Mouse (Mus musculus) heart, postnatal 36 days (tissue): Measurements from ENCODE around the gene Fem1a. TPM values are rescaled to one million over a fixed set of nuclear protein-coding genes. Genes with fewer than 3 reads are reported as not detected.

ENCODE experiments used
- DNase-seq, 2 experiments: peaks; one replicate each; pipeline ENCODE4 v3.0.0; 2021 to 2022
- intact Hi-C: fragments of 180-260 bp; cut with DNase I; formaldehyde crosslinking; loops from one replicate; pipeline ENCODE4 v1.15.1; 2025
- total RNA-seq, 2 experiments: library from RNA; stranded (reverse); gene quantifications; 2 replicates each; pipeline ENCODE4 v1.2.3; 2021

Gene Fem1a
- 100 to 1,000 TPM; 106 to 111 TPM for total RNA-seq

- intact Hi-C loops, result loop anchor here (5.0 kb wide), 1 partner anchor 144 kb away; no protein-coding TSS in a partner anchor
- peak; percentile 84 to 92 for DNase-seq
These were observed at the start of gene Fem1a for GRCm38 (mm10) chr17:56256239-56256881. TSS of gene Fem1a (plus strand) at chr17:56256810.

GRCm38 (mm10) chr17:56206986-56207674 is 49.5 kb upstream of the Fem1a start:
- intact Hi-C loops, result loop anchor here (2.0 kb wide), 1 partner anchor 20 kb away; no protein-coding TSS in a partner anchor
- DNase-seq, result no peak

- intact Hi-C loops, result loop anchor here (2.0 kb wide), 1 partner anchor 21 kb away; no protein-coding TSS in a partner anchor
- DNase-seq, result no peak
These were observed 48.6 kb upstream of the Fem1a start for GRCm38 (mm10) chr17:56207963-56208530.

- intact Hi-C loops, result no loop called here
- no peak for DNase-seq
These were observed 47.8 kb upstream of the Fem1a start for GRCm38 (mm10) chr17:56208821-56209220.

- DNase-seq, result peak in 1 of 2 experiments; percentile 32
- intact Hi-C loops, result no loop called here
These were observed 45.5 kb upstream of the Fem1a start for GRCm38 (mm10) chr17:56211090-56211489.

GRCm38 (mm10) chr17:56212676-56213075 is 43.9 kb upstream of the Fem1a start:
- intact Hi-C loops, result no loop called here
- no peak for DNase-seq

- intact Hi-C loops, result no loop called here
- no peak for DNase-seq
These were observed 42.4 kb upstream of the Fem1a start for GRCm38 (mm10) chr17:56214229-56214628.

- DNase-seq, result no peak
- intact Hi-C loops, result loop anchor here (2.0 kb wide), 1 partner anchor 55 kb away; the partner anchor contains the start of gene Tnfaip8l1
These were observed 38.9 kb upstream of the Fem1a start for GRCm38 (mm10) chr17:56217670-56218069.

- intact Hi-C loops, result loop anchor here (2.0 kb wide), 1 partner anchor 56 kb away; the partner anchor contains the start of gene Tnfaip8l1
- DNase-seq, result peak; percentile 83 to 89
These were observed 38.0 kb upstream of the Fem1a start, which contains the start of gene Dpp9 for GRCm38 (mm10) chr17:56218377-56219191. TSS of gene Dpp9 (minus strand) at chr17:56218905.

GRCm38 (mm10) chr17:56219251-56219650 is 37.4 kb upstream of the Fem1a start:
- peak in 1 of 2 experiments; percentile 21 for DNase-seq
- intact Hi-C loops, result loop anchor here (2.0 kb wide), 1 partner anchor 56 kb away; the partner anchor contains the start of gene Tnfaip8l1

- peak; percentile 68 to 80 for DNase-seq
- intact Hi-C loops, result loop anchor here (2.0 kb wide), 2 partner anchors 31 to 57 kb away; partner anchors contain the start of gene Tnfaip8l1
These were observed 36.8 kb upstream of the Fem1a start for GRCm38 (mm10) chr17:56219805-56220204.

GRCm38 (mm10) chr17:56224916-56225315 is 31.7 kb upstream of the Fem1a start:
- no peak for DNase-seq
- intact Hi-C loops, result no loop called here

GRCm38 (mm10) chr17:56226566-56226965 is 30.0 kb upstream of the Fem1a start:
- intact Hi-C loops, result no loop called here
- DNase-seq, result no peak

- intact Hi-C loops, result no loop called here
These were observed 26.7 kb upstream of the Fem1a start for GRCm38 (mm10) chr17:56229943-56230342.

GRCm38 (mm10) chr17:56233389-56233788 is 23.2 kb upstream of the Fem1a start:
- intact Hi-C loops, result no loop called here
- no peak for DNase-seq

More at GRCm38 (mm10) chr17:56229943-56230342, 26.7 kb upstream of the Fem1a start:
- no peak for DNase-seq

GRCm38 (mm10) chr17:56233818-56234469 is 22.7 kb upstream of the Fem1a start:
- no peak for DNase-seq

GRCm38 (mm10) chr17:56241541-56242401 is 14.8 kb upstream of the Fem1a start:
- peak; percentile 86 to 95 for DNase-seq
- intact Hi-C loops, result no loop called here

More at GRCm38 (mm10) chr17:56233818-56234469, 22.7 kb upstream of the Fem1a start:
- intact Hi-C loops, result no loop called here

GRCm38 (mm10) chr17:56245608-56246007 is 11.0 kb upstream of the Fem1a start:
- no peak for DNase-seq
- intact Hi-C loops, result loop anchor here (2.0 kb wide), 1 partner anchor 47 kb away; no protein-coding TSS in a partner anchor
